Mouse (Mus musculus): ENCODE measurements around the gene Prr29. TPM values are rescaled to one million over a fixed set of nuclear protein-coding genes. Genes with fewer than 3 reads are reported as not detected.

Prr29 gene
- total and polyA plus RNA-seq, 3 experiments, result 0.61 TPM; not detected in 2

- Histone ChIP-seq H3K79me2 (ENCODE audit: control insufficient read depth, insufficient read depth, low read length, poor library complexity) (no peaks in the 10 kb centered on the region), H3K9ac (ENCODE audit: control insufficient read depth, low read depth, low read length, poor library complexity, severe bottlenecking) (no peak overlapping the region), H3K9me3 (replicated peaks; ENCODE audit: insufficient read depth, low read length) (no peaks in the 10 kb centered on the region), H3K4me1 (ENCODE audit: control insufficient read depth in 1 of 2, insufficient read depth in 2 of 2, low read length in 2 of 2) (peaks cover 0 to 10% of the 10 kb centered on the region in 2 experiments; a peak in 3 of 4 replicates), H3K4me3 (ENCODE audit: control insufficient read depth in 1 of 2, insufficient read depth in 1 of 2, low read depth in 2 of 2, low read length in 2 of 2) (no peak overlapping the region), H3K27ac (ENCODE audit: control insufficient read depth, low read depth, low read length) (no peak overlapping the region), H3K36me3 (ENCODE audit: control insufficient read depth in 1 of 2, insufficient read depth in 2 of 2, low read length in 2 of 2) (no peaks in the 10 kb centered on the region), H3K27me3 (ENCODE audit: control insufficient read depth in 1 of 2, insufficient read depth in 2 of 2, low read length in 2 of 2) (peaks cover 7 to 15% of the 10 kb centered on the region in 2 experiments; a peak in 3 of 4 replicates)
- TF ChIP-seq BHLHE40 (IDR thresholded peaks at IDR 0.05; ENCODE audit: borderline replicate concordance, low read depth, low read length) (no peak), TAL1 (IDR thresholded peaks at IDR 0.05; ENCODE audit: low read length) (no peak), USF2 (IDR thresholded peaks at IDR 0.05; ENCODE audit: borderline replicate concordance in 1 of 2, insufficient read depth in 1 of 2, low read depth in 1 of 2, low read length in 2 of 2) (no peak), RAD21 (IDR thresholded peaks at IDR 0.05; ENCODE audit: low read depth, low read length) (no peak), CHD2 (IDR thresholded peaks at IDR 0.05; ENCODE audit: low read length) (no peak), JUND (IDR thresholded peaks at IDR 0.05; ENCODE audit: low read depth, low read length) (no peak), MAFK (IDR thresholded peaks at IDR 0.05; ENCODE audit: borderline replicate concordance, low read depth, low read length) (no peak), ETS1 (IDR thresholded peaks at IDR 0.05; ENCODE audit: low read depth, low read length) (no peak), UBTF (IDR thresholded peaks at IDR 0.05; ENCODE audit: borderline replicate concordance, insufficient read depth, low read depth, low read length) (no peak)
- no peak for DNase-seq (ENCODE audit: low read depth, low spot score)
These were observed 14.0 kb upstream of the Prr29 start for GRCm38 (mm10) chr11:106351253-106351652.

- Histone ChIP-seq H3K9ac (ENCODE audit: control insufficient read depth, low read depth, low read length, poor library complexity, severe bottlenecking) (no peak overlapping the region), H3K27ac (ENCODE audit: control insufficient read depth, low read depth, low read length) (no peak overlapping the region), H3K79me2 (ENCODE audit: control insufficient read depth, insufficient read depth, low read length, poor library complexity) (no peaks in the 10 kb centered on the region), H3K9me3 (replicated peaks; ENCODE audit: insufficient read depth, low read length) (no peaks in the 10 kb centered on the region), H3K36me3 (ENCODE audit: control insufficient read depth in 1 of 2, insufficient read depth in 2 of 2, low read length in 2 of 2) (no peaks in the 10 kb centered on the region), H3K4me1 (ENCODE audit: control insufficient read depth in 1 of 2, insufficient read depth in 2 of 2, low read length in 2 of 2) (peaks cover 0 to 10% of the 10 kb centered on the region in 2 experiments; a peak in 3 of 4 replicates), H3K4me3 (ENCODE audit: control insufficient read depth in 1 of 2, insufficient read depth in 1 of 2, low read depth in 2 of 2, low read length in 2 of 2) (no peak overlapping the region), H3K27me3 (ENCODE audit: control insufficient read depth in 1 of 2, insufficient read depth in 2 of 2, low read length in 2 of 2) (peaks cover 6 to 16% of the 10 kb centered on the region in 2 experiments; a peak in 3 of 4 replicates)
- DNase-seq (ENCODE audit: low read depth, low spot score), result no peak
- no peak for TF ChIP-seq MEF2A (IDR thresholded peaks at IDR 0.05; ENCODE audit: extremely low read depth, insufficient replicate concordance, low read depth, low read length, poor library complexity, severe bottlenecking)
- TF ChIP-seq ZC3H11A (IDR thresholded peaks at IDR 0.05; ENCODE audit: low read depth, low read length), result no peak
- TF ChIP-seq HCFC1 (IDR thresholded peaks at IDR 0.05; ENCODE audit: low read depth, low read length), result no peak
- TF ChIP-seq NELFE (IDR thresholded peaks at IDR 0.05; ENCODE audit: low read depth, low read length), result no peak
- TF ChIP-seq MYC (IDR thresholded peaks at IDR 0.05; ENCODE audit: low read depth, low read length), result no peak
- TF ChIP-seq ZKSCAN1 (IDR thresholded peaks at IDR 0.05; ENCODE audit: low read depth, low read length), result no peak
- TF ChIP-seq ZMIZ1 (IDR thresholded peaks at IDR 0.05; ENCODE audit: low read depth, low read length), result no peak
- TF ChIP-seq ZNF384 (IDR thresholded peaks at IDR 0.05; ENCODE audit: low read depth, low read length), result no peak
- TF ChIP-seq TAL1 (IDR thresholded peaks at IDR 0.05; ENCODE audit: low read length), result no peak
These were observed 13.3 kb upstream of the Prr29 start for GRCm38 (mm10) chr11:106351941-106352340.

All from MEL (cell line).